Mouse (Mus musculus) kidney, adult 2 months (tissue): ENCODE results near the gene Hoxa11.

Source experiments
- CTCF ChIP-seq: fragments of 200-500 bp; conservative IDR thresholded peaks from 2 replicates; pipeline ENCODE4 v1.5.1; 2011; ENCODE audit warnings: low read depth, mild to moderate bottlenecking, control low read depth, low read length, moderate library complexity, mixed read lengths; ENCODE audit not compliant: insufficient read depth, insufficient read length
- POLR2A ChIP-seq: fragments of 200-500 bp; IDR thresholded peaks from one replicate; pipeline ENCODE4 v1.6.1; 2011; ENCODE audit warnings: low read depth, low read length, control low read depth

GRCm38 (mm10) chr6:52247766-52248637 lies 2.4 kb upstream of the Hoxa11 start:
- TF ChIP-seq POLR2A (no peak), CTCF (no peak)
